Mouse (Mus musculus) kidney, adult 8-10 months (tissue): ENCODE results near the gene Hlx.

Experiments used
- DNase-seq, 2 experiments: peaks; one replicate each; pipeline ENCODE4 v3.0.0; 2022

Hlx gene

DNA sequence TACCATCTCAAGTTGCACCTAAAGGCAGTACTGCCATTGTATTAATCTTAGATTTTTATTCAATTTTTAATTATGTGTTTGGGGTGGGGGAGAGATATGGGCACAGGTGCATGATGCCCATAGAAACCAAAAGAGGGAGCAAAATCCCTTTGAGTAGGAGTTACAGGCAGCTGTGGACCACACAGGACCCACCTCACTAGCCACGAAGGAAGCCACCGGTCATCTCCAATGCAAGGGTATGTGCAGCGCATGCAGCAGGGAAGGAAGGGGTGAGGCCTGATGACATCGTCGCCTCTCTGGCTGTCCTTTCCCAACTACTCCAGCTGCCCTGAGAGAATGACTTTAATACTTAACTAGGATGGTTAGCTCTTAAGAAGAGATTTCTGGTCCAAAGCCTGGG is 18.7 kb downstream of the Hlx start:
- no peak for DNase-seq

DNA sequence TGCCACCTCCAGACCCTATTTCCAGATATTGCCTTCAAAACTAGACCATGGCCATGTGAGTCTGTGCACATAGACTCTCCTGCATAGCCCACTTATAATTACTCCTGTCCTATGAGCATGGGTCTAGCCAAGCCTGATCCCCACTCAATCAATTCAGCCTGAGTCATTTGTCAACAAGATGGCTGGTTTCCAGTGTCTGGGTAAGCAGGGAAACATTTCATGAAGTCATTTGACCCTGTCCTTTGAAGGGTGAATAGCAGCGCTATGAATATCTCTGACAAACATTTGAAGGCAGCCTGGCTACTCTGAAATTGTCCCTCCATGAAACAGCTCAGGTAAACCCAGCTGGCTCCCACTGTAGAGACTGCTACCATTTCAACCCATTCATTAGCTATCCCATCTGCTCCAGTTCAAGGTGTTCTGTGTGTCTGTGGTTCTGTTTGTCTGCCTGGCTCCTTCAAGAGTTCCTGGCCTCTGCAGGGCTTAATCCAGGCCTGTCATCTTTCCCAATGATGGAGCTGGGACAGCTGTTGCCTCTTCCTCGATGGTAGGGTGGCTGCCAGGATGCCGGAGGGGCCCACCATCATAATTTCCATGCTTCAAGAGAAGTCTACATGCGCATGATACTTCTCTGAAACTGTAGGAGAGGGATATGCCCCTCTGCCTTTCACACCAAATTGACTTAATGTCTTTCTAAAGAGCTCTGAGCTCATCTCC is 24.7 kb downstream of the Hlx start:
- DNase-seq, result no peak

DNA sequence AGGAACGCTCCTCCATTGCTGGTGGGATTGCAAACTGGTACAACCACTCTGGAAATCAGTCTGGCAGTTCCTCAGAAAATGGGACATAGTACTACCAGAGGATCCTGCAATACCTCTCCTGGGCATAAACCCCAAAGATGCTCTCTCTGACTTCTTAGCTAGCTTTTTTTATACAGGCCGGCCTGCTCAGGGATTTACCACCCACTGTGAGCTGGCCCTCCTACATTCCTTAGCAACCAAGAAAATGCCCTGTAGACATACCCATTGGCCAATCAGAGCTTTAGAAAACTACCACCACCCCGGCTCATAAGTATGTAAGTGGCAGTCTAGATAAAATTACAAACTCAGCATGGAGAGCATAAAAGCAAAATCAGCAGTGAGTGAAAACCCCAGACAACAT is 27.5 kb downstream of the Hlx start:
- no peak for DNase-seq

DNA sequence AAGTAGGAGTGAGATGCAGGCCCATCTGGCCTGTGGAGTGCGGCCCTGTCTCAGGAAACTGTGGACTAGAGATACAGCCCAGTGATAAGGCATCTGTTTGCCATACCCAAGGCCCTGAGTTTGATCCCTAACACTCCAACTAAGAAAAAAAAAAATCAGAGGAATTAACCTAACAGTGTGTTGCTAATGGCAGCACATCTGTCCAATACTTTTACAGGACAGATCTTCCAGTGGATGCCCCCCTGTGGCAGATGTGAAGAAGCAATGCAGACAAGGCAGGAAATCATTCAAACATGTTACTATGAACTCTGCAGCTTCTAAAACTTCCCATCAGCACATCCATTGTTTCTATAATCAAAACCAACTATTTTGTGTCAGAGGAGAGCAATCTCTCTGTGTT is 33.1 kb downstream of the Hlx start:
- DNase-seq, result no peak

DNA sequence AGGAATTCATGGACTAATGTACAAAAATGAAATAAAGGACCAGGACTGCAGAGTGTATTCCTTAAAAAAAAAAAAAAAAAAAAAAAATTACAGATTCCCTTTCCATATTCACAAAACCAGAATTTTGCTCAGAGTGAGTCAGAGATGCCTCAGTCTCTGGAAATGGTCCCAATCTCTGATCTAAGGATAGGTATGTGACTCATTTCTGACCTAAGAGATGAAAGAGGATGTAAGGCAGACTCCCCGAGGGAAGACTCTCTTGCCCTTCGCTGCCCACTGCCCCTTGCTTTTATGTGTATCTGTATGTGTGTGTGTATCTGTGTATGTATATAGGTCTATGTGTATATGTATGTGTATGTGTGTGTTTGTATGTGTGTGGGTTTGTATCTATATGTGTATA is 37.0 kb downstream of the Hlx start:
- DNase-seq, result no peak

DNA sequence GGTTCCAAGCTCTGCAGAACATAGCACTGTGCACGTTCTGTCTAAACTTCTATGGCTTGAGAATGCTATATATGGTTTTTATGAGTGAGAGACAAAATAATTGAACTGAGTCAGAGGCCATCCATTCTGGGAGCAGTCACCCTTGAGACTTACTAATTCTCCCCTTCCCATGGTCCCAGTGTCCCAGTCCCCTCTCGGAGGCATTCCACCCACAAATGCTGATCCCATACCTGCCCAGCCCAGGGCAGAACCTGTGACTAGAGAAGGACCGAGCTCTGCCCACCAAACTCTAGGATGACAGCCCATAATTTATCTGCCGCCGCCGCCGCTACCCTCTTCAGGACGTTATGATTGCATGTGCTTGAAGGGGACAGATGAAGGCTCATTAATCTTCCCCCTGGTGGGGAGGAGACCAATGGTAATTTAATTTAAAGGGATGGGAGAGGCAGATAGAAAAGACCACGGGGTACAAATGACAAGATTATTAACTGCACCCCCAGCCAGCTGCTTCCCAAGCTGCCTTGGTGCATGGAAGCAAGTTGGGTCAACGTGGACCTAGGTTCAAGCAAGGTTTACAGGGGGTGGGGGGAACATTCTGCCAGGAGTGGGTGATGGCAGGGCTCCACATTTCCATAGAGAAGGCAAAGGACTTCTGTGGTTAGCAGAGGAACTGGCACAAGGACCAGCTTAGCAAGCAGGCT is 40.1 kb downstream of the Hlx start:
- DNase-seq, result no peak

DNA sequence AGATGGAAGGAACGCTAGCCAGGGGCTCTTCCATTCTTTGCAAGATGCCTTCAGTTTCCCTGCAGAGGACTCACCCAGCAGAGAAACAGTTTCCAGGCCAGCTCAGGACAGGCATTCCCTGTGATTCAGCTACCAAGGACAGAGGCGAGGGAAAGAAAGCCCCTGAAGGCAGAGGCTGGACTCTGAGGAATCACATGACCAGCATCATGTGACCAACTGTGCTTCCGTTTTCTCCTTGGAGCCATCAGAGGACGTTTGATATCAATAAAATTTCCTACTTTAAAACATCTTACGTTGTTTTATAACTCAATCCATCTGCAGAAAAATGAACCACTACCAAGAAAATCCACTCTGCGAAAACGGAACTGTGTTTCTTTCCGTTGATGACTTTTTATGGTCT is 41.2 kb downstream of the Hlx start:
- DNase-seq, result no peak

DNA sequence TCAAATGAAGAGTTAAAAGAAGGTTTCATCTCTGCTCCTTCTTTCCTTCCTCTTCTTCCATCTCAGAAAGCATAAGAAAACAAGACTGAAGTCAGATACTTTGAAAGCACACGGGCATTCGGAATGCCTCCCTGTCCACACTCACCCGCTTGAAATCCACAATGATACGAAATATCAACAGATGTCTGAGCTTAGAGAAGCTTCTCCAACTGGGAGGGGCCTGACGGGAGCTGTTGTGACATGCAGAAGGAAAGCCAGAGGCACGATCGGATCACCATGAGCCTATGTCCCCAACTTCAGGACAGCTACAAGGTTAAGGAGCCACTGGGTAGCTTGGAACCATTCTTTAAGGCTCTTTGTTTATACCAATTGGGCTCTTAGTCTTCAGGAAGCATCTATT is 44.4 kb downstream of the Hlx start:
- no peak for DNase-seq

DNA sequence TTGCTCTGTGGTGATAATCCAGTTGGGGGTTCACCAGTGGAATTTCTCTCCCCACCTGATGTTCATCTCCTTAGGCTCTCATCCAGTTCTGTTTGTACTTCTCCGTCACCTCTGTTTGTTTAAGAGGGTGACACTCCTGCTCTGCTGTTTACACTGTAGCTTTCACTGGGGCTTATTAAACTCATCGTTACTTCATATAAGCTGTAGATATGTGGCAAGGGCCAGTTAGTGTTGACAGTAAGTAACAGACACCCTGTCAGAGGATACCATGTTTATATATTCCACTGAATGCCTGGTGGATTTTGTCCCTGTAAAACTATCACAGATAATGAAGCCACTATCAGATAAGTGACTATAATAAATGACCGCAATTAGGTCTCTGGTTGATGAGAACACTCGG is 44.9 kb downstream of the Hlx start:
- DNase-seq, result no peak

DNA sequence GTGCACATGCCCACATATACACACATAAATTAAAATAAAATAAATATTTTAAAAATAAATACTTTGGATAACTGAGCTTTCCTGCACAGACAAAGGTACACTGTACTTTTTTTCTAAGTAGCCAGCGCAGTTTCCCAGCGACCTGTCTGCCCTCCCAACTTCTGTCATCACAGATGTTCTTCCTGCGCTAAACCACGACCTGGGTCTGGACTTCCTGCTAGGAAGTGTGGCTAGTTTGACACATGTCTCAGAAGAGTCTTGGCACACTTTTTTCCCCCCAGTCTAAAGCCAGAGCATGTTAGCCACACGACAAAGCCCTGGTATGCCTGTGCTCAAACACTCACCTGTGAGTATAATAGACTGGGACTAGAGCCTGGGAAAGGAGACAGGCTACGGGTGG is 48.9 kb downstream of the Hlx start:
- DNase-seq, result no peak

DNA sequence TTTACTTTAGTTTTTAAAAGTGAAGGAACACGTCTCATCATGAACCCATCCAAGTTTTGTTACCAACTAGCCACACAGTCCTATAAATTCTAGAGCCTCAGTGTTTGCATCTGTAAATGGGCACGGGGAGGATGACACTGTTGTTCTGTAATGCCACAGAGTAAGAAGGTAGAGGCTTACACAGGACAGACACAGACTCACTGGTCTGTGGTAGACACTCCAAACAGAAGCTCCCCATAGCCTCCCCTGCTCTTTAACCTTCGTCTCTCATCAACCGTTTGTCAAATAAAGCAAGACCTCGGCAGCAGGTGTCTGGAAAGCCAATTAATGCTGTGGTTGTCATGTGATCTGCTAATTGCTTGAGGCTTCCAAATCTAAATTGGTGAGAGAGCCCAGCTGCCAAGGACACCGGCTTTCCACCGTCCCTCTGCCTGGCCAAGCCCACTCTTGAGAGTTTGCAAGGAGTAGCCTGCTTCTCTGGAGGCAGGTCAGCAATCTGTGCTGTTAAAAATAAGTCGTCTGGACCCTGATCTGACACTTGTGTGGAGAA is 52.9 kb downstream of the Hlx start:
- no peak for DNase-seq

DNA sequence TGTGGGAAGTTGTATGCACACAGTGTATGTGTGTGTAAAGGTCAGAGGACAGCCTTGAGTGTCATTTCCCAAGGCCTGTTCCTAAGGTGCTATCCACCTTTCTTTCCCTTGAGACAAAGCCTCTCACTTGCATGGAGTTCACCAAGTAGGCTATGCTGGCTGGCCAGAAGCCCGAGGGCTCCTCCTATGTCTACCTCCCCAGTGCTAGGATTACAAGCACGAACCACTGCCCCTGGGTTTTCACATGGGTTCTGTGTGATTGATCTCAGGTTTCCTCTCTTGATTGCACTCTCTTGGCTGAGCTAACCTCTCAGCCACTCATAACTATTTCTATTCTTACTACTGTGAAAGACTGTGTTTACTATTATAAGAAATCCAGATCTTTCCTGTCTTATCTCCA is 54.8 kb downstream of the Hlx start:
- DNase-seq, result no peak
